Comparison of ENCODE assay signal across 8 mouse cellular contexts in genomic region chr10:70519640-70520099, GRCm38 (mm10).
DNase-seq lines count a peak whose midpoint lies in the region; ATAC-seq and TF ChIP-seq lines count a peak whose summit lies in the region.

No protein-coding gene starts in this region.

- no peaks in the 10 kb centered on the region for H3K9me3 ChIP-seq in heart, embryonic 14.5 days (ENCODE audit: control insufficient read depth, low read length)
- H3K9me3 ChIP-seq in ES-Bruce4 (replicated peaks; ENCODE audit: control insufficient read depth, insufficient read depth, low read length, poor library complexity, severe bottlenecking) = no peaks in the 10 kb centered on the region
- H3K9me3 ChIP-seq in embryonic facial prominence, embryonic 13.5 days = no peaks in the 10 kb centered on the region
- H3K9me3 ChIP-seq in limb, embryonic 11.5 days (ENCODE audit: control insufficient read depth, low read length) = no peaks in the 10 kb centered on the region

- H3K4me2 ChIP-seq in heart, embryonic 14.5 days (ENCODE audit: low read length) = peak overlapping the region; percentile 95
- H3K4me2 ChIP-seq in embryonic facial prominence, embryonic 13.5 days = peak overlapping the region; percentile 90
- H3K4me2 ChIP-seq in limb, embryonic 11.5 days (ENCODE audit: low read depth, severe bottlenecking) = peak overlapping the region; percentile 57

- peak overlapping the region; percentile 49; the same call in 1 of the 2 replicates for H3K9ac ChIP-seq in heart, embryonic 14.5 days (ENCODE audit: low read length)
- no peak overlapping the region for H3K9ac ChIP-seq in ES-Bruce4 (ENCODE audit: low read depth, poor library complexity, severe bottlenecking)
- H3K9ac ChIP-seq in embryonic facial prominence, embryonic 13.5 days = peak overlapping the region; percentile 67
- peak overlapping the region; percentile 34; the same call in 1 of the 2 replicates for H3K9ac ChIP-seq in limb, embryonic 11.5 days (ENCODE audit: low read length)

- no peak for ATAC-seq in heart, embryonic 14.5 days (ENCODE audit: insufficient number of reproducible peaks, insufficient read depth, low FRiP score, low read depth)
- ATAC-seq in embryonic facial prominence, embryonic 13.5 days (ENCODE audit: insufficient number of reproducible peaks, insufficient read depth, low FRiP score, low TSS enrichment, low read depth) = no peak
- peak; percentile 60; the same call in 1 of the 2 replicates for ATAC-seq in limb, embryonic 11.5 days (ENCODE audit: insufficient number of reproducible peaks, low FRiP score, low TSS enrichment, low read depth)

- TF ChIP-seq EP300 in ES-Bruce4 (IDR thresholded peaks at IDR 0.05; ENCODE audit: insufficient read depth, low read depth, low read length) = no peak

- no peaks in the 10 kb centered on the region for H3K36me3 ChIP-seq in heart, embryonic 14.5 days (ENCODE audit: control insufficient read depth, insufficient read depth, low read length)
- no peaks in the 10 kb centered on the region for H3K36me3 ChIP-seq in ES-Bruce4 (ENCODE audit: control insufficient read depth, insufficient read depth, low read length, poor library complexity, severe bottlenecking)
- peaks cover 8% of the 10 kb centered on the region; the same call in 1 of the 2 replicates for H3K36me3 ChIP-seq in embryonic facial prominence, embryonic 13.5 days
- no peaks in the 10 kb centered on the region for H3K36me3 ChIP-seq in limb, embryonic 11.5 days (ENCODE audit: control insufficient read depth, insufficient read depth, low read length)

- 12% methylated on average over 14 of the region's 14 CpGs for WGBS in heart, embryonic 14.5 days
- 9% methylated on average over 14 of the region's 14 CpGs for WGBS in embryonic facial prominence, embryonic 13.5 days
- 5% methylated on average over 14 of the region's 14 CpGs for WGBS in limb, embryonic 11.5 days

- no peak for TF ChIP-seq POLR2A in ES-Bruce4 (IDR thresholded peaks at IDR 0.05; ENCODE audit: insufficient read depth, low read length)

- H3K4me3 ChIP-seq in heart, embryonic 14.5 days (ENCODE audit: control insufficient read depth in 1 of 2, insufficient read depth in 1 of 2, low read depth in 1 of 2, low read length in 2 of 2) = peak overlapping the region in 1 of 2 experiments; percentile 45; a peak in 2 of 4 replicates
- H3K4me3 ChIP-seq in ES-Bruce4 (ENCODE audit: low read depth, low read length) = peak overlapping the region; percentile 4
- peak overlapping the region; percentile 46 for H3K4me3 ChIP-seq in embryonic facial prominence, embryonic 13.5 days
- peak overlapping the region; percentile 32 for H3K4me3 ChIP-seq in limb, embryonic 11.5 days (ENCODE audit: low read depth, low read length)

- no peaks in the 10 kb centered on the region for H3K27me3 ChIP-seq in heart, embryonic 14.5 days (ENCODE audit: control insufficient read depth, insufficient read depth, low read length)
- H3K27me3 ChIP-seq in ES-Bruce4 (ENCODE audit: control insufficient read depth, insufficient read depth, low read length, poor library complexity, severe bottlenecking) = no peaks in the 10 kb centered on the region
- H3K27me3 ChIP-seq in embryonic facial prominence, embryonic 13.5 days = no peaks in the 10 kb centered on the region
- H3K27me3 ChIP-seq in limb, embryonic 11.5 days (ENCODE audit: control insufficient read depth, insufficient read depth, low read length) = no peaks in the 10 kb centered on the region

- no peak for TF ChIP-seq CTCF in ES-Bruce4 (IDR thresholded peaks at IDR 0.05; ENCODE audit: low read depth, low read length)

- DNase-seq in heart, adult 18-20 months = no peak
- no peak for DNase-seq in limb, embryonic 11.5 days (ENCODE audit: low spot score)
- no peak for DNase-seq in T-cell, adult 2 months (ENCODE audit: low spot score)
- no peak for DNase-seq in thymus, postnatal 0 days (ENCODE audit: low spot score)
- no peak for DNase-seq in frontal cortex, postnatal 25 days (ENCODE audit: low spot score in 2 of 2)

- no peak overlapping the region for H3K27ac ChIP-seq in heart, embryonic 14.5 days (replicated peaks in 1 of 2; ENCODE audit: control insufficient read depth in 1 of 2, insufficient read depth in 1 of 2, low read depth in 2 of 2, low read length in 2 of 2)
- H3K27ac ChIP-seq in ES-Bruce4 (ENCODE audit: insufficient read depth, low read length) = no peak overlapping the region
- H3K27ac ChIP-seq in embryonic facial prominence, embryonic 13.5 days = peak overlapping the region; percentile 78
- H3K27ac ChIP-seq in limb, embryonic 11.5 days (replicated peaks; ENCODE audit: low read depth, low read length) = peak overlapping the region; percentile 23; the same call in 1 of the 2 replicates

- H3K4me1 ChIP-seq in heart, embryonic 14.5 days (ENCODE audit: control insufficient read depth in 2 of 2, insufficient read depth in 2 of 2, low read length in 2 of 2) = peaks cover 8 to 20% of the 10 kb centered on the region in 2 experiments; a peak in 2 of 4 replicates
- peaks cover 2% of the 10 kb centered on the region for H3K4me1 ChIP-seq in ES-Bruce4 (ENCODE audit: control insufficient read depth, insufficient read depth, low read length)
- H3K4me1 ChIP-seq in embryonic facial prominence, embryonic 13.5 days = peaks cover 26% of the 10 kb centered on the region
- peaks cover 4% of the 10 kb centered on the region; the same call in 1 of the 2 replicates for H3K4me1 ChIP-seq in limb, embryonic 11.5 days (ENCODE audit: control insufficient read depth, insufficient read depth, low read length)

Comparison
In these comparisons a context has a peak if more than half of its experiments do, and no peak if none do; other contexts are left out.
1. H3K27ac ChIP-seq: peak in embryonic facial prominence, embryonic 13.5 days (single experiment) and limb, embryonic 11.5 days (single experiment); none in heart, embryonic 14.5 days (0 of 2) and ES-Bruce4 (single experiment).
2. Peak in every context shown above with its lines, with median percentiles within 50 percentile points of each other: H3K4me2 ChIP-seq.